Mouse (Mus musculus) thymus, postnatal 25 days (tissue): ENCODE data around the gene Pten.

Source experiments
- DNase-seq: peaks from one replicate; pipeline ENCODE4 v3.0.0; 2022

Pten gene

DNA sequence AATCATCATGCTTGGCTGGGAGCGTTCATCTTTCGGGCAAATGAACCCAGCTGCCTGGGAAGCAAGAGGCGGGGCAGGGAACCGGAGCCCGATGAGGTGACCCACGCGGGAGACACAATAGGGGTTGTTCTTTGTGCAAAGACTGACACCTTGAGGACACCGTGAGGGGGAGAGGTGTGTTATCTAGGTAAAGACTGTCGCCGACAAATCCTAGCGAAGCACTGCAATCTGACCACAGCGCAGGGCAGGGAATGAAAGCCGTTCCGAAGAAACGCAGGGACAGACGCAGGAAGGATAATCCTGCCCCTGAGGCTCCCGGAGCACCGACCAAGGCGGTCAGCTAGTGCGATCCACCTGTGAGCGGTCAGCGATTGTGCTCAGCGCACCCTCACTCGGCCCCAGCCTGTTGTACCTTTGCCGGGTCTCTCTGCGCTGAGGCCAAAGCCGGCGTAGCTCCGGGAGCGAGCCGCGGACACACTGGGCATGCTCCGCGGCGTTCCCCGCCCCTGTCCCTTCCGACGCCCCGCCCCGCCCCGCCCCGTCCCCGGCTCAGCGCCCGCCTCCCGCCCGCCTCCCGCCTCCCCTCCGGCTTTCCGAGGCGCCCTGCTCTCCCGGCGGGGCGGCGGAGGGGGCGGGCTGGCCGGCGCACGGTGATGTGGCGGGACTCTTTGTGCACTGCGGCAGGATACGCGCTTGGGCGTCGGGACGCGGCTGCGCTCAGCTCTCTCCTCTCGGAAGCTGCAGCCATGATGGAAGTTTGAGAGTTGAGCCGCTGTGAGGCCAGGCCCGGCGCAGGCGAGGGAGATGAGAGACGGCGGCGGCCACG is at the start of gene Pten:
Gene Pten, plus strand, starts transcription at position 598 of the 826 bp plus-strand sequence.
- peak; percentile 99 for DNase-seq

DNA sequence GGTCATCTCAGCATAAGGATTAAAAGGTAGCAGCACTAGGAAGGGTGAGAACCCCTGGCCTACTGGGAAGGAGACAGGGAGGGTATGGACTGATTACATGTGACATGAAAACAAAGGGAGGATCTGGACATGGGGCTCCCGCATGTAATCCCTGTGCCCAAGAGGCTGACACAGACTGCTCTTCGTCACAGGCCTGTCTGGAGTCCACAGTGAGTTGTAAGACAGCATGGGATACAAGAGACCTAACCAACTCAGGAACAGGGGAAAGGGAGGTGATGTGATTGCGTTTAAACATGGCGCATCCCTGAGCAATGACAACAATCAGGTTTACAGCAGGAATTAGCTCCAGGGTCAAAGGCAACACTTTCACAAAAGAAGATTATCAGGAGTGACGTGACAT is 48.3 kb upstream of the Pten start:
- no peak for DNase-seq

GRCm38 (mm10) chr19:32710288-32710687 is 47.0 kb upstream of the Pten start:
- DNase-seq: no peak

GRCm38 (mm10) chr19:32711761-32712541 is 45.3 kb upstream of the Pten start:
- peak; percentile 93 for DNase-seq

DNA sequence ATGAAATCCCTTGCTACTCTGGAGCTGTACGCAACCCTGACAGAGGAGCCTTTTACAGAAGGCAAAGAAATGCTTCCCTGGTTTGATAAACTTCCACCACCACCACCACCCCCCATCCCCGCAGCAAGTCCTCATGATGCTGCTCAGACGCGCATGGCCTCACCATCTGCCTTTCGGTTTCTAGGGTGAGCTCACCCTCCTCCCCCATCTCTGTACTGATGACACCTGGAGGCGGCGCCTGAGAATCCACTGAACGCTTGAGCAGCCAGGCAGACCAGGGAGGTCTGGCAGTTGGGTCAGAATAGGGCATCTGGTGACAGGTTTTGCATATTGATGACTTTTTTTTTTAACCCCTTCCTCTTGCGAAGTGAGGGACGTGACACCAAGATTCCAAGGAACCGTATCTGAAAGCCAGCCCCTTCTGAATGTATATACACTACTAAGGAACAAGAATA is 44.7 kb upstream of the Pten start:
- DNase-seq: peak; percentile 84

- no peak for DNase-seq
Observed at GRCm38 (mm10) chr19:32713471-32713870, 43.8 kb upstream of the Pten start.

GRCm38 (mm10) chr19:32715201-32715600 is 42.1 kb upstream of the Pten start:
- DNase-seq: peak; percentile 74

- no peak for DNase-seq
Observed at GRCm38 (mm10) chr19:32715681-32716080, 41.6 kb upstream of the Pten start.

DNA sequence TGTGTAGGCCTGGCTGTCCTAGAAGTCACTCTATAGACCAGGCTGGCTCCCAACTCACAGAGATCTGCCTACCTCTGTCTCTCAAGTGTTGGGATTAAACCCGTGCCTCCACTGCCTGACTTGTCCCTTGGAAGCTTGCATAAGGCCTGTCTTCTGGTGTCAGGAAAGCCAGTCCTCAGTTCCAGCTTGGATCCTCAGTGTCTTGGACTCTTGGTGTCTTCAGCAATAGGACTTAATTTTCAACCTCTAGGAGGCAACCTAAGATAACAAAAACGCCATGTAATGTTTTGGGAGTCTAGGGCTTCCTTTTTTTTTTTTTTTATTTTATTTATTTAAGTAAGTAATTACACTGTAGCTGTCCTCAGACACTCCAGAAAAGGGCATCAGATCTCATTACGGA is 39.7 kb upstream of the Pten start:
- no peak for DNase-seq

DNA sequence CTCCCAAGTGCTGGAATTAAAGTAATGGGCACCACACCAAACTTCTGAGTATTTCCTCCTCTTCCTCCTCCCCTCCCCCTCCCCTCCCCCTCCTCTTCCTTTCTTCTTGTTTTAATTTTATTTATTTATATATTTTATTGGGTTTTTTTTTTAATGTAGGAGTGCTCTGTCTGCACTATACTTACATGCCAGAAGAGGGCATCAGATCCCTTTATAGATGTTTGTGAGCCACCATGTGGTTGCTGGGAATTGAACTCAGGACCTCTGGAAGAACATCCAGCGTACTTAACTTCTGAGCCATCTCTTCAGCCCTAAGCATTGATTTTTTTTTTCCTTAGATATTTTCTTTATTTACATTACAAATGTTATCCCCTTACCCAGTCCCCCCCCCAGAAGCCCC is 37.0 kb upstream of the Pten start:
- no peak for DNase-seq

DNA sequence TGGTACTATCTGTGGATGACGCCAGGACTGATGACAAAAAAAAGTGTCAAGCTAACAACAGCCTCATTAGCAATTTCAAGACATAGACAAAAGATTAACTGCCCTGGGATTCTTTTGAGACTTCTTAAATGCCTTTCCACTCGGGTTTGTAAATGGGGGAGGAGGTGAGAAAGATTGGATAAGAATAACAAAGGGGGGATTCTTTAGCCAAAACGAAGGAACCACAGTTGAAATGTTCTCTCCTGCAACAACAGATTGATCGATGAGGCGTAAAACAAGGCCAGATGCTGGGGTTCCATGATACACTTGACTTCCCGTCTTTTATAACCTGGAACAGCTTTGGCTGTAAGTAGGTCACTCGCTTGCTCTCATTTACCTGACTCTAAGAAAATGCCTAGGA is 33.5 kb upstream of the Pten start:
- no peak for DNase-seq

GRCm38 (mm10) chr19:32726451-32727325 is 30.6 kb upstream of the Pten start:
- peak; percentile 82 for DNase-seq

DNA sequence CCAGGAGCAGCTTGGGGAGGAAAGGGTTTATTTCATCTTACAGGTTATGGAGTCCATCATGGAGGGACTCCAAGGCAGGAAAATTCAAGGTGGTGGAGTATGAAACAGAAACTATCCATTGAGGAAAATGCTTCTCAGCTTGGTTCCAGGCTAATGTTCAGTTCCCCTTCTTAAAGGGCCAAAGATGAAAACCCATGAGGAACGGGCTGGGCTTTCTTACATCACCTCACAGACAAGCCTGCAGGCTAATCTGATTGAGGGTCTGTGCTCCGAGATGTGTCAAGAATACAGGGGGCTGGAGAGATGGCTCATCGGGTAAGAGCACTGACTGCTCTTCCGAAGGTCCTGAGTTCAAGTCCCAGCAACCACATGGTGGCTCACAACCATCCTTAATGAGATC is 27.5 kb upstream of the Pten start:
- no peak for DNase-seq

- no peak for DNase-seq
Observed at GRCm38 (mm10) chr19:32732922-32733321, 24.4 kb upstream of the Pten start.

GRCm38 (mm10) chr19:32737844-32738243 is 19.5 kb upstream of the Pten start:
- DNase-seq: no peak

GRCm38 (mm10) chr19:32739686-32740085 is 17.6 kb upstream of the Pten start, which contains the start of gene Atad1:
Atad1 (minus strand) TSS chr19:32739786.
- DNase-seq: no peak

DNA sequence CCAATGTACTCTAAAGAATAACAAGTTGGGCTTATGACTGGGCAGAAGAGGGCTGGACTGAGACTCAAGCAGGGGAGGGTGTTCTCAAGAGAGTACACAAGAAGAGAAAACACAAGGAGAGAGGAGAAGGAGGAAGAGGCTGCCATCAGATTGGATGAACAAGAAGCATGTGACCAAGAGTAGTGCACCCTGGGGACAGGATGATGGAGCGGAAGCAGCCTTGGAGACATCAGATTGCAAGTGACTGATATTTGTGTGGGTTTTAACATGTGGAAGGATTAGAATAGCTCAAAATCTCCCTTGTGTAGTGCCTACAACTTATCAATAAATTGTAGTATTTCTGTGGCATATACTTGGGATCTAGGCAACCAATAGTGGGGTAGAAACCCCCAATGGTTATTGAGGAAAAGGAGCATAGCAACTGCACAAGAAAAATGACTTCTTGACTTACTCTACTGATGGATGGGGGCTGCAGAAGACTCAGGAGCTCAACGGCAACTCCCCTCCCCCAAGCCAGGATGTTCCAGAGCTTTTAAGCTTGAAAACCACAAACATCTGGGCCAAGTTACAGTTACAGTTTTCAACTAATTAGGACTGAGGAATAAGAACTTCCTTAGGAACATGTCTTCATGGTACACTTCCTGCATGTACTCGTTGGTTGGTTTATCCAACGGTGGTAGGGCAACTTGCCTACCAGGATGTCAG is 16.5 kb upstream of the Pten start:
- DNase-seq: peak; percentile 71

- DNase-seq: peak; percentile 78
Observed at GRCm38 (mm10) chr19:32749425-32749824, 7.9 kb upstream of the Pten start.

GRCm38 (mm10) chr19:32752357-32752756 is 4.9 kb upstream of the Pten start:
- no peak for DNase-seq

GRCm38 (mm10) chr19:32753386-32753785 is 3.9 kb upstream of the Pten start:
- no peak for DNase-seq

DNA sequence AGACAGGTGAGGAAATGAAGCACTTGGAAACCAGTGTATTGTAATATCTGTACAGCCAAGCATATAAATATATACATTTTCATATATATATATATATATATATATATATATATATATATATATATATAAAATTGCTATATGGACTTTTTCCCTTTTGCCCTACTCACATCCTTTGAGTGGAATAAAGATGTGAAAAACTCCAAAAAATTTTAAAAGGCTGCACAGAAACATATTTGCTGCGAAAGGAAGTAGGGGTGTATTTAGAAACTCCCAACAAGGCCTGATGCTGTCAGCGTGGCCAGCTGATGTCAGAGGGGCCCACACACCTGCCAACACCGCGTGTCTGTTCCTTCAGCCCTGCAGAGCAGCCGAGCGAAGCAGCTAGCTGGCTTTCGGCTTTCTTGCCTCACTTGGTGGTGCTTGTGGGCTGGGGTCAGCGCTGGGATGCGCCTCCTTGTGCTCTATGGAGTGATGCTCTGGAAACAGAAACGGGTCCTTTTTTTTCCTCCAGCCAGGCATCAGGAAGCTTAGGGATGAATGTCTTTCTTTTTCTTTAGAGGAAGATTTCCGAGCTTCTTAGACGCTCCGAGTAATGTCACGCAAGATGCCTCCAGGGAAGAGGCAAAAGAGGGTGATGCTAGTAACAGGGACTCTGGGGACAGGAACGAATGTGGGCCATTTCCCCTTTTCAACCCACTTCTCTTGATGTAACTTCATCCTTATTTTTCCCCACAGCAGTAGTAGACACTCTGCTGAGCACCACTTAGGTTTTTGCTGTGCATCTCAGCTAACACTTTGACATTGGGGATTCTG is 2.9 kb upstream of the Pten start:
- peak; percentile 69 for DNase-seq
